Mouse (Mus musculus) erythroblast, embryonic 14.5 days (primary cell): ENCODE data around the gene Tecpr1.

Experiments used
- GATA1 ChIP-seq: IDR thresholded peaks from 2 replicates; pipeline ENCODE4 v1.6.1; 2012; ENCODE audit warnings: low read length, inconsistent platforms, mixed read lengths
- TAL1 ChIP-seq: IDR thresholded peaks from 3 replicates; pipeline ENCODE4 v1.6.1; 2012; ENCODE audit warnings: low read length, inconsistent platforms, mixed read lengths

DNA sequence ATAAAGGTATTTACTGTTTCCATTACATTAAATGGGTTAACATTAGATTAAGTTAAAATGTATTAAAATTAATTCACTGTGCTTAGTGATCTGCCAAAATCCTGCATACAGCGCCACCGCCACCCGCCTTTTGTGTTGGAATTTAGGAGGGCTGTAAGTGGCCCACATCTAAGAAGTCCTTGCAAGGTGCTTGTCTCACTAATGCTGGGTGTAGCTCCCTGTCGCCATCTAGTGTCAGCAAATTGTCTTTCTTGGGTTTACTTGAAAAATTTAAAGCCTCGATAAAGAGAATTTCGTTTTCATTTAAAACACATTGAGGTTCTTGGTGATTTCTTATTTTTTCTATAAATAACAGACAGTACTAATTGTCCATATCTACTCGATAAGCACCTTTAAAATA lies 68.9 kb downstream of the Tecpr1 start:
- no peak for TF ChIP-seq GATA1
- no peak for TF ChIP-seq TAL1
